In the genomic region with DNA sequence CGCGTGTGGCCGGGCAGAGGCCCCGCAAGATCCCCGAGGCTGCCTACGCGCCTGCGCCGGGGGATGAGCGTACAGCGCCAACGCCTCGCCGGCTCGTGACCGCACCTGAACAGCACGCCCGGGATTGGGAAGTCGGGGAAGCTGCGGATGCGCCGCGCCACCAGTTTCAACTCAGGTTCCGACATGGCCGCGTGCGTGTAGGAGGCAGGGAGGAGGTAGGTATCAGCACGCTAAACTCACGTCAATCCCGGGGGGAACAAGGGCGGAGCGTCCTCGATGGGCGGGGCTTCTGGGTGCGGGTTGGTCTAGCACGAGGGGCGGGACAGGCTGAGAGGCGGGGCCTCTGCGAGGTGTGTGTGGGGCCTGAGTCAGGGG, we compare ENCODE assay signal across 8 mouse cellular contexts. TPM values are rescaled to one million over a fixed set of nuclear protein-coding genes. Genes with fewer than 3 reads are reported as not detected.
DNase-seq lines count a peak whose midpoint lies in the region; ATAC-seq and TF ChIP-seq lines count a peak whose summit lies in the region.

A gene (minus strand): TSS at position 262 of the 375 bp plus-strand sequence.

- WGBS in forebrain, embryonic 12.5 days: under 1% methylated on average over 39 of the region's 39 CpGs
- under 1% methylated on average over 39 of the region's 39 CpGs for WGBS in heart, postnatal 0 days
- under 1% methylated on average over 39 of the region's 39 CpGs for WGBS in liver, embryonic 16.5 days (ENCODE audit: insufficient replicate concordance)
- under 1% methylated on average over 39 of the region's 39 CpGs for WGBS in neural tube, embryonic 13.5 days

- H3K4me1 ChIP-seq in E14TG2a.4 (replicated peaks; ENCODE audit: low read depth, low read length): peaks cover 91% of the 10 kb centered on the region
- H3K4me1 ChIP-seq in forebrain, embryonic 12.5 days: peaks cover 46% of the 10 kb centered on the region
- peaks cover 20% of the 10 kb centered on the region for H3K4me1 ChIP-seq in heart, postnatal 0 days (ENCODE audit: control insufficient read depth, insufficient read depth)
- H3K4me1 ChIP-seq in liver, embryonic 16.5 days (ENCODE audit: control insufficient read depth, low read depth, low read length): peaks cover 50% of the 10 kb centered on the region
- peaks cover 55% of the 10 kb centered on the region for H3K4me1 ChIP-seq in neural tube, embryonic 13.5 days (replicated peaks)
- peaks cover 12% of the 10 kb centered on the region for H3K4me1 ChIP-seq in testis, adult 2 months (ENCODE audit: control insufficient read depth, insufficient read depth, low read length)

- peak; percentile 93 for ATAC-seq in forebrain, embryonic 12.5 days (ENCODE audit: low FRiP score)
- ATAC-seq in heart, postnatal 0 days (ENCODE audit: insufficient read depth, low read depth): peak; percentile 88
- peak; percentile 88 for ATAC-seq in liver, embryonic 16.5 days (ENCODE audit: low read depth)
- ATAC-seq in neural tube, embryonic 13.5 days (ENCODE audit: low read depth): peak; percentile 89

- H3K27me3 ChIP-seq in E14TG2a.4 (ENCODE audit: insufficient read depth, low read length): no peaks in the 10 kb centered on the region
- H3K27me3 ChIP-seq in forebrain, embryonic 12.5 days: 0 out of 2 replicates have a peak, but pooled peaks cover 3% of the 10 kb centered on the region
- H3K27me3 ChIP-seq in heart, postnatal 0 days (ENCODE audit: control insufficient read depth, insufficient read depth, low read length): no peaks in the 10 kb centered on the region
- H3K27me3 ChIP-seq in liver, embryonic 16.5 days (ENCODE audit: control insufficient read depth, insufficient read depth, low read depth, low read length): no peaks in the 10 kb centered on the region
- H3K27me3 ChIP-seq in neural tube, embryonic 13.5 days: no peaks in the 10 kb centered on the region
- no peaks in the 10 kb centered on the region for H3K27me3 ChIP-seq in testis, adult 2 months (ENCODE audit: control insufficient read depth, insufficient read depth, low read length)

- TF ChIP-seq POLR2A in testis, adult 2 months (IDR thresholded peaks at IDR 0.05; ENCODE audit: control insufficient read depth, low read depth, low read length): peak; percentile 70

- no peak for TF ChIP-seq EP300 in heart, postnatal 0 days (IDR thresholded peaks at IDR 0.05; ENCODE audit: low read depth)

- H3K36me3 ChIP-seq in E14TG2a.4 (ENCODE audit: insufficient read depth, low read length): peaks cover 41% of the 10 kb centered on the region
- H3K36me3 ChIP-seq in forebrain, embryonic 12.5 days (replicated peaks): peaks cover 33% of the 10 kb centered on the region
- peaks cover 12% of the 10 kb centered on the region for H3K36me3 ChIP-seq in heart, postnatal 0 days (replicated peaks; ENCODE audit: control insufficient read depth, insufficient read depth, low read length)
- peaks cover 12% of the 10 kb centered on the region for H3K36me3 ChIP-seq in liver, embryonic 16.5 days (ENCODE audit: control insufficient read depth, insufficient read depth)
- peaks cover 13% of the 10 kb centered on the region for H3K36me3 ChIP-seq in neural tube, embryonic 13.5 days
- no peaks in the 10 kb centered on the region for H3K36me3 ChIP-seq in testis, adult 2 months (ENCODE audit: control insufficient read depth, insufficient read depth, low read length)

- H3K9ac ChIP-seq in forebrain, embryonic 12.5 days: peak within 1 kb of the TSS; percentile 79
- H3K9ac ChIP-seq in heart, postnatal 0 days (replicated peaks; ENCODE audit: low read depth, low read length): peak within 1 kb of the TSS; percentile 60
- H3K9ac ChIP-seq in liver, embryonic 16.5 days (ENCODE audit: low read depth, low read length): peak within 1 kb of the TSS; percentile 70
- peak within 1 kb of the TSS; percentile 82 for H3K9ac ChIP-seq in neural tube, embryonic 13.5 days

- H3K9me3 ChIP-seq in E14TG2a.4 (ENCODE audit: low read length): no peaks in the 10 kb centered on the region
- no peaks in the 10 kb centered on the region for H3K9me3 ChIP-seq in forebrain, embryonic 12.5 days
- H3K9me3 ChIP-seq in heart, postnatal 0 days (replicated peaks; ENCODE audit: control insufficient read depth, low read length): no peaks in the 10 kb centered on the region
- H3K9me3 ChIP-seq in liver, embryonic 16.5 days (replicated peaks; ENCODE audit: control insufficient read depth, low read length): no peaks in the 10 kb centered on the region
- H3K9me3 ChIP-seq in neural tube, embryonic 13.5 days: no peaks in the 10 kb centered on the region

- peak within 1 kb of the TSS; percentile 69 for H3K4me2 ChIP-seq in forebrain, embryonic 12.5 days
- H3K4me2 ChIP-seq in heart, postnatal 0 days (ENCODE audit: low read depth, low read length): peak within 1 kb of the TSS; percentile 83
- H3K4me2 ChIP-seq in liver, embryonic 16.5 days (ENCODE audit: low read depth, low read length): peak within 1 kb of the TSS; percentile 77
- peak within 1 kb of the TSS; percentile 80 for H3K4me2 ChIP-seq in neural tube, embryonic 13.5 days

- no peak for TF ChIP-seq CTCF in E14TG2a.4 (conservative IDR thresholded peaks at IDR 0.05; ENCODE audit: low read length)
- TF ChIP-seq CTCF in heart, postnatal 0 days (IDR thresholded peaks at IDR 0.05; ENCODE audit: low read depth): no peak
- TF ChIP-seq CTCF in testis, adult 2 months (IDR thresholded peaks at IDR 0.05; ENCODE audit: control insufficient read depth, insufficient read depth, insufficient replicate concordance, low read depth, low read length): no peak

- peak within 1 kb of the TSS; percentile 26; the same call in 1 of the 2 replicates for H3K27ac ChIP-seq in forebrain, embryonic 12.5 days
- peak within 1 kb of the TSS; percentile 47; the same call in 1 of the 2 replicates for H3K27ac ChIP-seq in heart, postnatal 0 days (ENCODE audit: low read depth)
- peak within 1 kb of the TSS; percentile 76 for H3K27ac ChIP-seq in liver, embryonic 16.5 days (ENCODE audit: low read length)
- peak within 1 kb of the TSS; percentile 75 for H3K27ac ChIP-seq in neural tube, embryonic 13.5 days (replicated peaks)
- H3K27ac ChIP-seq in testis, adult 2 months (ENCODE audit: control insufficient read depth, insufficient read depth, low read depth, low read length): peak within 1 kb of the TSS; percentile 73

- DNase-seq in c-Kit-positive CD71-positive TER-119-positive erythroid progenitor cells, embryonic 14.5 days (ENCODE audit: low spot score): peak; percentile 94
- DNase-seq in heart, postnatal 0 days (ENCODE audit: low spot score): peak; percentile 84
- DNase-seq in kidney, postnatal 4 days: peak; percentile 96 to 97

- peak within 1 kb of the TSS; percentile 96 for H3K4me3 ChIP-seq in E14TG2a.4 (replicated peaks; ENCODE audit: low read length)
- peak within 1 kb of the TSS; percentile 64 for H3K4me3 ChIP-seq in forebrain, embryonic 12.5 days (replicated peaks)
- peak within 1 kb of the TSS; percentile 68 for H3K4me3 ChIP-seq in heart, postnatal 0 days (ENCODE audit: low read depth, low read length)
- peak within 1 kb of the TSS; percentile 68 for H3K4me3 ChIP-seq in liver, embryonic 16.5 days (ENCODE audit: low read depth, low read length)
- H3K4me3 ChIP-seq in neural tube, embryonic 13.5 days: peak within 1 kb of the TSS; percentile 60
- peak within 1 kb of the TSS; percentile 94 for H3K4me3 ChIP-seq in testis, adult 2 months (ENCODE audit: control insufficient read depth, low read depth, low read length)

RNA-seq across cellular contexts. Expression of the gene that starts here (rescaled TPM):
- 170 and 188 TPM in 2 replicates for polyA plus RNA-seq in forebrain, embryonic 12.5 days (2016; fragmentation: Nextera tagmentation; extraction: Ambion mirVana)
- total RNA-seq in heart, postnatal 0 days (2014; rRNA removed; ENCODE audit: low replicate concordance): 106 and 112 TPM in 2 replicates
- polyA plus RNA-seq in heart, postnatal 0 days (2015; fragmentation: Nextera tagmentation; extraction: Ambion mirVana): 104 and 119 TPM in 2 replicates
- polyA plus RNA-seq in liver, embryonic 16.5 days (2015; fragmentation: Nextera tagmentation; extraction: Ambion mirVana): 196 and 204 TPM in 2 replicates
- 133 and 161 TPM in 2 replicates for polyA plus RNA-seq in neural tube, embryonic 13.5 days (2015; fragmentation: Nextera tagmentation; extraction: Ambion mirVana)
- polyA plus RNA-seq in testis, adult 2 months (2012; rRNA removed): 267 and 294 TPM in 2 replicates

Comparison
In these comparisons a context has a peak if more than half of its experiments do, and no peak if none do; other contexts are left out.
1. Peak in every context shown above with its lines: DNase-seq, ATAC-seq, H3K4me3 ChIP-seq and H3K27ac ChIP-seq.
2. H3K27ac ChIP-seq: peak in every context shown above with its lines; median percentile 76 in liver, embryonic 16.5 days; 75 in neural tube, embryonic 13.5 days; 73 in testis, adult 2 months; 47 in heart, postnatal 0 days; 26 in forebrain, embryonic 12.5 days.